Mouse (Mus musculus) neural tube, embryonic 10.5 days (tissue): ENCODE measurements around the gene Olfm1.
A peak's percentile ranks its signal among the peaks of the same experiment; 100 is the strongest.

Experiments used
- DNase-seq: peaks from one replicate; pipeline ENCODE4 v3.0.0-alpha.2; 2017; ENCODE audit warnings: low spot score; ENCODE audit errors: extremely low spot score

Gene Olfm1

GRCm38 (mm10) chr2:28192821-28193689 is at the start of gene Olfm1:
Gene Olfm1 (plus strand): TSS chr2:28192992.
- peak; percentile 63 for DNase-seq

- DNase-seq: no peak
Measured at GRCm38 (mm10) chr2:28143417-28144045, 49.3 kb upstream of the Olfm1 start.

GRCm38 (mm10) chr2:28145702-28146101 is 47.1 kb upstream of the Olfm1 start:
- DNase-seq: no peak

GRCm38 (mm10) chr2:28146152-28146551 is 46.6 kb upstream of the Olfm1 start:
- DNase-seq: no peak

GRCm38 (mm10) chr2:28146685-28147084 is 46.1 kb upstream of the Olfm1 start:
- no peak for DNase-seq

- no peak for DNase-seq
Measured at GRCm38 (mm10) chr2:28147248-28147794, 45.5 kb upstream of the Olfm1 start.

- DNase-seq: no peak
Measured at GRCm38 (mm10) chr2:28149688-28150087, 43.1 kb upstream of the Olfm1 start.

GRCm38 (mm10) chr2:28160568-28160967 is 32.2 kb upstream of the Olfm1 start:
- no peak for DNase-seq

- DNase-seq: no peak
Measured at GRCm38 (mm10) chr2:28165570-28165969, 27.2 kb upstream of the Olfm1 start.

GRCm38 (mm10) chr2:28169336-28169735 is 23.5 kb upstream of the Olfm1 start:
- no peak for DNase-seq

GRCm38 (mm10) chr2:28171962-28172361 is 20.8 kb upstream of the Olfm1 start:
- DNase-seq: no peak

GRCm38 (mm10) chr2:28173225-28174141 is 19.3 kb upstream of the Olfm1 start:
- DNase-seq: no peak

- DNase-seq: no peak
Measured at GRCm38 (mm10) chr2:28174441-28174840, 18.4 kb upstream of the Olfm1 start.

GRCm38 (mm10) chr2:28178600-28178999 is 14.2 kb upstream of the Olfm1 start:
- no peak for DNase-seq

GRCm38 (mm10) chr2:28180053-28180452 is 12.7 kb upstream of the Olfm1 start:
- no peak for DNase-seq

- DNase-seq: no peak
Measured at GRCm38 (mm10) chr2:28188398-28188944, 4.3 kb upstream of the Olfm1 start.

GRCm38 (mm10) chr2:28193690-28194087 is 897 bp downstream of the Olfm1 start:
- DNase-seq: no peak

GRCm38 (mm10) chr2:28194962-28195617 is 2.3 kb downstream of the Olfm1 start:
- DNase-seq: peak; percentile 49

GRCm38 (mm10) chr2:28195726-28196125 is 2.9 kb downstream of the Olfm1 start:
- DNase-seq: no peak

- DNase-seq: no peak
Measured at GRCm38 (mm10) chr2:28201441-28201841, 8.6 kb downstream of the Olfm1 start.

- DNase-seq: peak; percentile 97
Measured at GRCm38 (mm10) chr2:28204167-28204566, 11.4 kb downstream of the Olfm1 start.
